Mouse (Mus musculus): ENCODE measurements around the gene Sez6l.

Gene Sez6l

GRCm38 (mm10) chr5:112576993-112577670 lies at the start of gene Sez6l:
Gene Sez6l (minus strand): TSS chr5:112577185.
- peak; percentile 90 to 93 for DNase-seq

GRCm38 (mm10) chr5:112625555-112626160 lies 48.7 kb upstream of the Sez6l start:
- no peak for DNase-seq

DNA sequence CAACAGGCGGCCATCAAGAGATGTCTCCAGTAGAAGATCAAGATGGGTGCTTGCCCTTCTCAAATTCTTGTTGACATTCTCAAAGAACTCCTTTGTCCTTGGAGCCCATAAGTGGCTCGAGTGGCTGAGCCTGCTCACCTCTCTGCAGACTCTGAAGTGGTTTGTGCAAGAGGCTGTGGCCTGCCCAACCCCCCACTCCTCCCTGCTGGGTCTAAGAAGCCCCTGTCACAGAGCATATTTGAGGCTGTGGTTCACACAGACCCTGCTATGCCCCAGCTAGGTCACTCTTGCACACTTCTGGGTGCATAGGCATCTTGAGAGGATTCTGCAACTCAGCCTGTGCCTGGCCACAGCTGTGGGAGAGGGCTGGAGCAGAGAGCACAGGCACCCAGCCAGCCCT lies 46.0 kb upstream of the Sez6l start:
- DNase-seq: no peak

DNA sequence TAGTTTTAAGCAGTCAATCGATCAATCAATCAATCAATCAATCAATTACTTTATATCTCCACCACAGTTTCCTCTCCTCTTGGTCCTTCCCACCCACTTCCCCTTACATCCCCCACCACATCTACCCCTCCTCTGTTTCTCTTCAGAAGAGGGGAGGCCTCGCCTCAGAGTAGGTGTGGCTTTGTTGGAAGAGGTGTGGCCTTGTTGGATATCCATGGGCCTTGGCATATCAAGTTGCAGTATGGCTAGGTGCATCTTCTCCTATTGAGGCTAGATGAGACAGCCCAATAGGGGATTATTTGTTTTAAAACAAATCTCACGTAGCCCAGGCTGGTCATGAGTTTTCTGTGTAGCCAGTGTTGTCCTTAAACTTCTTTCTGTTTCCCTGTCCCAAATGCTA lies 43.3 kb upstream of the Sez6l start:
- no peak for DNase-seq

GRCm38 (mm10) chr5:112619344-112619743 lies 42.4 kb upstream of the Sez6l start:
- DNase-seq: no peak

- peak; percentile 55 to 56 for DNase-seq
Observed at GRCm38 (mm10) chr5:112617602-112618247, 40.7 kb upstream of the Sez6l start.

GRCm38 (mm10) chr5:112615946-112616617 lies 39.1 kb upstream of the Sez6l start:
- DNase-seq: no peak

GRCm38 (mm10) chr5:112607867-112608516 lies 31.0 kb upstream of the Sez6l start:
- peak in 1 of 2 experiments; percentile 58 for DNase-seq

GRCm38 (mm10) chr5:112607119-112607518 lies 30.1 kb upstream of the Sez6l start:
- peak in 1 of 2 experiments; percentile 45 for DNase-seq

DNA sequence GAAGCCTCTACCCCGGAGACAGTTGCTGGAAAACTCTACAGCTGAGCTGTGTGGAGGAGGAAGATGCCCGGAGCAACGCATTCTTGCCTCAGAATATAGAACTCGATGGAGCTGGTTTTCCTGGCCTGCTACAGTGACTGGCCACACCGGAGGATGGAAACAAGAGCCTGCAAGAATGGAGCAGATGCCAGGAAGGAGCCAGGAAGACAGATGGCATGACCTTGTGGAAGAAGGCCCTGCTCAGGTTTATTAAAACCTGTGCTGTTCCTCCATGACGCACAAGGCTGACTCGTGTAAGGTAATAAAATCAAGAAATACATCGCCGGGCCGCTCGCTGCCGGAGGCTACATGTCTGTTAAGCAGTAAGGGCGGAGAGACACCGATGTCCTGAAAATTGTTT lies 28.4 kb upstream of the Sez6l start:
- no peak for DNase-seq

DNA sequence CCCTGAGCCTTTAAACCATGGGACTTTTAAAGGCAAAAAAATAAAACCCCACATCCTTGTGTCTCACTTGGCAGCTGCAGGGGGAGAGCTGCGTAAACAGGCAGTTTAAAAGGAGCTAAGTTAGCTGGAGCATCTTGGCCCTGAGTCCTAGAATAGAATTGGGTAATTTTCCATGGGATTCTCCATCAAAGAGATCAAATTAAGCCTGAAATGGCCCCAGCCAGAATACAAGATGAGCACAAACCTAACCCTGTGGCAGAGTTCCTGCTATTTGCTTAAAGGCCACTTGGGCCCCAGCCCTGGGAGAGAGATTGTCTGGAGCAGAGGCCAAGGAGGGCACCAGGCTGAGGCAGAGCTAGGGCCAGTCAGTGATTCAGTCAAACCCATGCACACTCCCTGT lies 27.3 kb upstream of the Sez6l start:
- no peak for DNase-seq

DNA sequence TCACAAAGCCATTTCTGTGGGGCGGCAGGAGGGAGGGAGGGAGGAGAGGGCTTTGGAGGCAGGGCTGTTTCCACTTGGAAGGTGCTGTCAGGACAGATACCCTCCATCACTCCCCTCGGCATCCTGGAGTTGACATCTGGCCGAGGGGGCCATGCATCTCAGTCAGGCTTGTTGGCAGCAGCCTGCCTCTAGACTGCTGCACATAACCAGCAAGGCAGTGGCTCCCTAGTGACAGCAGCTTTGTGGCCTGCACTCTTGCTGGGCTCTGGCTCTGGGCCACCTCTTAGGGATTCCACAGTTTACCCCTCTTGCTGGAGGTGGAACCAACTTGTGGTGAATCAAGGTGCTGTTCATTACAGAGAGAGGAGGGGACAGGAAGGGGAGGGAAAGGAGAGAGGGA lies 26.6 kb upstream of the Sez6l start:
- DNase-seq: peak in 1 of 2 experiments; percentile 45

GRCm38 (mm10) chr5:112600309-112600939 lies 23.4 kb upstream of the Sez6l start:
- DNase-seq: peak; percentile 99

GRCm38 (mm10) chr5:112599538-112600308 lies 22.7 kb upstream of the Sez6l start:
- DNase-seq: peak in 1 of 2 experiments; percentile 46

DNA sequence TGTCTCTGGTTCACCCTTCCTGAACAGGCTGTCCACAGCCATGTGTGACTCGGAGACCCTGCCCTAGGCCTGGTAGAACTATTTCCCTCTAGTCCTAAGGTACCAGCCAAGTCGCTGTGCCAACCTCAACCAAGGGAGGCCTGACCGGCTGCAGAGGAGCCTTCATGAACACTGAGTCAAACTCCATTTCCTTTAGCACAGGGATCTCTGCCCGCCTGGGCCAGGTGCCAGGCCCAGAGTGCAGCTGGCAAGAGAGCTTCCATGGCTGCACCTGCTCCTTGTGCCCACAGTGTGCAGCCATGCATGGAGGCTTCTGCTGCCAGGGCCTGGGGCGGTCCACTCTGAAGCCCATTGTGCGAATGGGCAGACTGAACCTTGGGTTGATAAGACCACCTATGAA lies 20.9 kb upstream of the Sez6l start:
- peak; percentile 97 to 99 for DNase-seq

DNA sequence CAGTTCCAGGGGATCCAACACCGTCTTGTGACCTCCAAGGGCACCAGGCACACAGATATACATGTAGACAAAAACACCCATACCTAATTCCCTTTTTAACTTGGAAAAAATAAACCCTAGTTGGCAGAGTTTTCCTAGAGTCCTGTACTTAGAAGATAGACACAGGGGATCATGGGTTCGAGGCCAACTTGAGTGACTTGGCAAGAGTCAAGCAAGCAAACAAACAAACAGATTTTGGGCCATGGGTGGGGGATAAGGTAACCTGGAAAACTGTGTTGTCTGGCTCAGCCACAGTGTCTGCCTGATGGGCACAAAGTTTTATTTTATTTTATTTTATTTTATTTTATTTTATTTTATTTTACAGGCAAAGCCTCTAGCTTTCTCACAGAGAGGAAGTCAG lies 20.3 kb upstream of the Sez6l start:
- peak in 1 of 2 experiments; percentile 61 for DNase-seq

- peak in 1 of 2 experiments; percentile 53 for DNase-seq
Observed at GRCm38 (mm10) chr5:112596729-112597128, 19.7 kb upstream of the Sez6l start.

DNA sequence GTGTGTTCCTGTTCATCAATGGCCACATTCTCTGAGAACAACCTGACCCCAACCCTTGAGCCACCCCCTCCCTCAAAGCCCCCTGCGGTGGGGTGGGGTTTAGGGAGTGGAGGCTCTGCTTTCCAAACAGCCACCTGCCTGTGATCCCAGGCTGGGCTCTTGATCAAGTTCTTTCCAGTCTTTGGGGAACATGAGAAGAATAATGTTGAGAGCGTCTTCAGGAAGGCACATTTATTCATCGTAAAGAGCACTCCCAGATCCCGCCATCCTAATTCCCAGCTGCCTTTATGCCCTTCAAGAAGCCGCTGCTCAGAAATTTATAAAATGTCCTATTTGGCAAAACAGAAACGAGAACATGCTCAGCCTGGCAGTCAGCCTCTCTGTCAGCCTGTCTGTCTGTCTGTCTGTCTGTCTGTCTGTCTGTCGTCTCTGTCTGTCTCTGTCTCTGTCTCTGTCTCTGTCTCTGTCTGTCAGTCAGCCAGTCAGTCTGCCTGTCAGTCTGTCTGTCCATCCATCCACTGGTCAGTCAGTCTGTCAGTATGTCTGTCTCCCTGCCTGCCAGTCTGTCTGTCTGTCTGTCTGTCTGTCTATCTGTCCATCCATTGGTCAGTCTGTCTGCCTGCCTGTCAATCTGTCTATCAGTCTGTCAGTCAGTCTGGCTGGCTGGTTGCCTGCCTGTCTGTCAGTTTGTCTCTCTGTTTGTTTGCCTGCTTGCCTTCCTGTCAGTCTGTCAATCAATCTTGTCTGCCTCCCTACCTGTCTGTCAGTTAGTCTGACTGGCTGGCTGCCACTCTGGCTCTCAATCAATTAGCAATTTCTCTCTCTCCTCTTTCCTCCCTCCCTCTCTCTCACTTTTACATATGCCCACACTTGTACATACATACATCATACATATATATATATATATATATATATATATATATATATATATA lies 19.0 kb upstream of the Sez6l start:
- peak in 1 of 2 experiments; percentile 63 for DNase-seq

- no peak for DNase-seq
Observed at GRCm38 (mm10) chr5:112591706-112592105, 14.7 kb upstream of the Sez6l start.

- no peak for DNase-seq
Observed at GRCm38 (mm10) chr5:112586071-112586470, 9.1 kb upstream of the Sez6l start.

Measured in cerebellum, postnatal 14 days (tissue).